Mouse (Mus musculus) mouse trophoblast stem cell (cell line): ENCODE results near the gene Csnk1e.

ENCODE experiments used
- in situ Hi-C, 2 experiments: fragments of 300-500 bp; cut with MseI, MboI; formaldehyde crosslinking; loops; 2 replicates in 1 of 2; 3 replicates in 1 of 2; pipeline ENCODE4 v1.15.1; 2025

Csnk1e gene

DNA sequence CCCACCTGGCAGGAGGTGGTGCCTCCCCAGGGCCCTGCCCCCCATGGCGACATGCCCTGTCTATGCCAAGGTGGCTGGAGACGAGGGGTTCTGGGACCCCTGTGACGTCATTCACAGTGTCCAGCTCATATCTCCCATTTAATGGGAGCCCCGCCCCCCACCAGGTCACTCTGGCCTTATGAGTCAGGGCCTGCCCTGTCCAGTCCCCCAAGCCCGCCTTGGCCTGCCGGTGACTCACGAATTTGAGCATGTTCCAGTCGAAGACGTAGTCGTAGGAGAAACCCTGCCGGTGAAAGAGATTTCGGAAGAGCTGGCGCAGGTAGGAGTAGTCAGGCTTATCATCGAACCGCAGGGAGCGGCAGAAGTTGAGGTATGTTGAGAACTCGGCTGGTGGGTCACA is 30.8 kb downstream of the Csnk1e start:
- in situ Hi-C loops = no loop called here

DNA sequence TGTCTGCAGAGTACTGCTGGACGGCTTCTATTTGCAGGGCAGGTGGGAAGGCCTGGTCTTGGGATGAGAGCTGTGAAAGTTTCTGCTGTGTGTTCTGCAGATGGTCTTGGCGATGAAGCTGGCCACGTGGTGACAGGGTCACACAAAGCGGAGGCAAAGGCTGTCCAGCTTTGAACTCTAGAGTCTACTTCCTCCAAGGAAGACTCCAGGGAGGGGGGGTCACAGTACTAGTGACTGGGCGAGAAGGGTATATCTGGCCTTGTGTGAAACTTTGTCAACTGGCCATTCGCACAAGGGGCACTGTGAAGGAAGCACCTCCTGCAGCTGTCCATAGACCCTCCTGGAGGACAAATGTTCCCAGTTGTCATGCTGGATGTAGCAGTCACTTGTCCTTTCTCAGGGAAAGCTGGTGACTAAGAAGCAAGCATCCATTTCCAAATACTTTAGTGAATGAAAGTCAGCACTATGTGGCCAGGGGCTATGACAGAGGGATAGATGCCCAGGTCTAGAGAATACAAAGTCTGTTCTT is 32.6 kb downstream of the Csnk1e start:
- in situ Hi-C loops = no loop called here

DNA sequence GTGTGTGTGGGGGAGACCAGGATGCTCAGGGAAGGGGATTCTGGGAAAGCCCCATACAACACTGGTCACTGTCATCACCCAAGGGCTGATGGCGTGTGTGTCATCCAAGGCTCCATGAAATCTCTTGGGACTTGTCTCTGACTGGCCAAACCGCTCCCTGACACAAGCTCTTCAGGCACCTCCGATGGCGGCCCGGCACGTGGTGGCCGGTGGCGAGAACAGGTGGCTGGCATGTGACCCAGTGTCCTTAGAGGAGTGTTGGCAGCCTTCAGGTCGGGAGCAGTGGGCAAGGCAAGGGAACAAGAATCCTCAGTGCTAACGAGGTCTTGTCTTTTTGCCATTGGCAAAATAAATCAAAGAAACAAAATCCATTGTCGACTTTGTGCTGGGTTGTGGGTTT is 36.7 kb downstream of the Csnk1e start:
- in situ Hi-C loops = loop anchor here in 1 of 2 experiments (10.0 kb wide), 1 partner anchor 236 kb away; the partner anchor contains the start of genes Cby1 and Fam227a

DNA sequence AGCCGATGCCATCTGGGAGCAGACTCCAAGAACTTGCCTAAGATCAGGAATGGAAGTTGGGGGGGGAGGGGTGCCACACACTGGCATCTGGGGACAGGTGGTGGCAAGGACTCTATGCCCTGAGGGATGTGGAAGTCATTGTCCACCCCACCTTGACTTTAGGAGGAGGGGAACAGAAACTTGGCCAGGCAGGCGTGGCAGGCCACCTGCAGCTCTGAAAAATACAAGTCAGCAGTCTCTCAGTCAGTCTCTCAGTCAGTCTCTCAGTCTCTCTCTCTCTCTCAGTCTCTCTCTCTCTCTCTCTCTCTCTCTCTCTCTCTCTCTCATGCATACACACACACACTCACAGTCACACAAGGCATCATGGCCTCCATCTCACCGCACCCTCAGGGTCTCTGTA is 37.1 kb downstream of the Csnk1e start:
- in situ Hi-C loops = loop anchor here in 1 of 2 experiments (10.0 kb wide), 1 partner anchor 237 kb away; the partner anchor contains the start of genes Cby1 and Fam227a

DNA sequence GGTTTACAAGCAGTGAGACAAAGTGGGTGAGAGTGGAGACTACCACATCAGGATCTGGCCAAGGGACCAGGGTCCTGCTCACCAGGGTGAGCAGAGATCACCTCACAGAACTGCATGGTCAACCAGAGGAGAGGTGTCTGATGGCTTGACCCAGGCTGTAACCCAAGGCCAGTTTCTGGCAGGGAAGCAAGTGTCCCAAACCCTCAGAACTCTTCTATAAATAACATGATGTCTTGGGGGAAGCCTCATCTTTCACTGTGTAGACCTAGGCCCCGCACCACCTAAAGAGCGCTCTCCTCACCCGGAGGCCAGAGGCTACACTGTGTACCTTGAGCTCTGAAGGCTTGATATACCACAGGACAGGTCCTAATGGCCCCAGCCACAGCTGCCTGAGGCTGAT is 38.0 kb downstream of the Csnk1e start:
- in situ Hi-C loops = loop anchor here in 1 of 2 experiments (10.0 kb wide), 1 partner anchor 237 kb away; the partner anchor contains the start of genes Cby1 and Fam227a

DNA sequence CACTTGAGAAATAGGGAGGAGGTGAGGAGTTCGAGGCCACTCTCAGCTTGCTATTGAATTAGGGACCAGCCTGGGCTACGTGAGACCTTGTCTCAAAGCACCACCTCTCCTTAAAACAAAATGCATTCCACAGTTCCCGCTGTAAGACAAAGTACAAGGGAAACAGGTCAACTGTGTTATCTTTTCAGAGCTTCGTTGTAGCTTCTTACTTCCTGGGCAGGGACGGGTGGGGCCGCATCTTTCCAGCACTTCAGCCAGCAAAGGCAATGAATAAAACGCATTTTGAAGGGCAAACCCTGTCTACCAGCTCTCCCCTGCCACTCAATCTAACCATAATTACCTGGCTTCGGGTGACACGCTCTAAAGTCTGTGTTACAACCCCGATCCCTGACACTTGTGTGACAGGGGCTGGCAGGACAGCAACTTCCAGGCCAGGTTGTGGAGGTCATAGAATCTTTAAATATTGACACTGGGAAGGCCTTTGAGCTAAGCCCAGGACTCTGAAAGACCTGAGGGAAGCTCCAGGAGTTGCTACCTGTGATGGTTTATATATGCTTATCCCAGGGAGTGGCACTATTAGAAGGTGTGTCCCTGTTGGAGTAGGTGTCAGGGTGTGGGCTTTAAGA is 38.8 kb downstream of the Csnk1e start:
- in situ Hi-C loops = loop anchor here in 1 of 2 experiments (10.0 kb wide), 1 partner anchor 238 kb away; the partner anchor contains the start of genes Cby1 and Fam227a

DNA sequence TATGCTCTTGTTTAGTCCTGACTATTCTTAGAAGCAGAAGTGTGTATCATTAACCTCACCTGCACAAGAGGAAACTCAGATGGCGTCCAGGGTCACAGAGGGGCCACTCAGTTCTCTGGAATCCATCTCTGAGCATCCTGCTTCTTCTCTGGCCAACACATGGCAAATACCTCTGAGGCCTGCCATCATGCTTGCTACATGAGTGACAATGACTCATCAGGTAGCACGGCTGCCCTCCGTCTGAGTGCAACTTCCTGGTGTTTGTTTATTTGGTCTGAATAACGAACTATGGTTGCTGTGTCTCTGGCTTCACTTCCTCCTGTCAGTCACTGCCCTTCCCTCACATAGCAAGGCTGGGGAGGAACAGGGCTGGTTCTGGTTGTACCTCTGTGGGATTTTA is 40.9 kb downstream of the Csnk1e start:
- in situ Hi-C loops = loop anchor here (5.0 to 10.0 kb wide), 2 partner anchors 53 to 240 kb away; partner anchors contain the start of genes Cby1 (in 1 of the 2) and Fam227a (in 1 of the 2)

DNA sequence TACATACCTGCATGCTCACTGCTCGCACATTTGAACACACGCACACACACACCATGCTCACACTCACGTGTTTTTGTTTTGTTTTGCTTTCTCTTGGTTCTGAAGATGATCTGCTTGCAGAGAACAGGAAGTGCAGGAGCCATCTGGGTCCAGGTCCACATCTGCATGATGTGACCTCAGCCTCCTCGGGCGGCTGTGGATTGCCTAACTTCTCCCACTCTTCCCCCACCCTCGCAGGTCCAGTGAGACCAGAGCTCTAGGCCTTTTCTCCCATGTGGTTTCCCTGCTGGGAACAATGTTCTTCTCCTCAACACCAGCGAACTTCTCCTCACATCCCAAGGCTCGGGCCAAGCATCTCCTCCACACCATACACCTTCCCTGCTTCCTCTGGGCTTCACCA is 41.6 kb downstream of the Csnk1e start:
- in situ Hi-C loops = loop anchor here (5.0 to 10.0 kb wide), 2 partner anchors 53 to 241 kb away; partner anchors contain the start of genes Cby1 (in 1 of the 2) and Fam227a (in 1 of the 2)

DNA sequence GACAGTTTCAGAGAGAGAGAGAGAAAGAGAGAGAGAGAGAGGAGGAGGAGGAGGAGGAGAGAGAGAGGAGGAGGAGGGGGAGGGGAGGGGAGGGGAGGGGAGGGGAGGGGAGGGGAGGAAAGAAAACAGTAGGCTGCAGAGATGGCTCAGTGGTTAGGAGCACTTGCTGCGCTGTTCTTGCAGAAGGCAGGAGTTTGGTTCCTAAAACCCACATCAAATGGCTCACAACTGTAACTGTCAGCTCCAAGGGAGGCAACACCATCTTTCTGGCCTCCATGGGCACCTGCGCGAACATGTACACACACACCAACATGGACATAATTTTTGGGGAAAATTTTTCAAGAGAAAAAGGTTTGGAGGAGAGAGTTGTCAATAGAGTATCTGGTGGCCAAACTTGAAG is 42.2 kb downstream of the Csnk1e start:
- in situ Hi-C loops = loop anchor here (5.0 to 10.0 kb wide), 2 partner anchors 54 to 242 kb away; partner anchors contain the start of genes Cby1 (in 1 of the 2) and Fam227a (in 1 of the 2)

DNA sequence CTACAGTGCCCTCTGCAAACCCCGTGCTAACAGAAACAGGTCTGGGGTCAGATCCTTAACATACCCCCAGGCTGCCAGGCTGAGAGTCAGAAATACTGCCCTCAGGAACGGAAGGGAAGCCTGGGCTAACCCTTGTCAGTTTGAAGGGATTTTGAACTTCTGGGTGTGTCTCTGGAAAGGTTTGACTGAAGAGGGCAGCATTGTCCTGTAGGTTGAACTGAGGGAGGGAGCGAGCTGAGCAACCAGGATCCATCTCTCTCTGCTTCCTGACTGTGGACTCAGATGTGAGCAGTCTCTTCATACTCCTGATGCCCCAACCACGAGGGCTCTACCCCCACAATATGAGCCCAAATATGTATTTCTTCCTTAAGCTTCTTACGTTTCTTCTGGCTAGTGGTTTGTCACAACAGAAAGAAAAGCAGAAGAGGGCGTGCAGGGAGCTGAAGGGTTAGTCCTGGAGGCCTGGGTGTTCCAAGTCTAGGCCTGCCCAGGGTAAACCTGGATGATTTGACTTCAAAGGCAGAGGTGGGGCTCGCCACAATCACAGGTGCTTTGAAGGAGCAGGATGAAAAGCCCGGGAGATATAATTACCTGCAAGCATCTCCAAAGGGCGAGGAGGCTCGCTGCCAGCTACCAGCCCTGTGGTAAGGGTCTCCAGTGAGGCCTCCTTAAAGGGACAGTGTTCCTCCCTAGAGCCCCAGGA is 43.9 kb downstream of the Csnk1e start:
- in situ Hi-C loops = loop anchor here (5.0 to 10.0 kb wide), 2 partner anchors 56 to 243 kb away; partner anchors contain the start of genes Cby1 (in 1 of the 2) and Fam227a (in 1 of the 2)

DNA sequence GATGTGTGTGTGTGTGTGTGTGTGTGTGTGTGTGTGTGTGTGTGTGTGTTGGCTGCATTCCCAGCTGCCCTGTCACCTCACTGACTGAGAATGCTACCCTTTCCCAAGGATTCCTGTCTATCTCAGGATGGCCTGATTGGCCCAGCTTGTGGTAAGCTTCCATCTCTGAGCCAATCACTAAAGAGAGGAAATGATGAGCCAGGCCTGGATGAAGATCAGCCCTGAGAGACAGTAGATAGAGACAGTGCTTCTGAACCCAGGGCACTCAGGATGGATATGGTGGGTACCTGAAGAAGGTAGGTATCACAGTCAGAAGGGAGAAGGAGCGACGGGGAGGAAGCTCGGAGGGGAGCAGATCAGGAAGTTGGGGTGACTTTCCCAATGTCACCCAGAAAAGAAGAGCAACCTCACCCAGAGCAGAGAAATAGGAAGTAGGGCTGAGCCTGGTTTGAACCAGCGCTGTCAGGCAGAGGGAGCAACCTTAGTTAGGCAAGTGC is 46.2 kb downstream of the Csnk1e start:
- in situ Hi-C loops = no loop called here

DNA sequence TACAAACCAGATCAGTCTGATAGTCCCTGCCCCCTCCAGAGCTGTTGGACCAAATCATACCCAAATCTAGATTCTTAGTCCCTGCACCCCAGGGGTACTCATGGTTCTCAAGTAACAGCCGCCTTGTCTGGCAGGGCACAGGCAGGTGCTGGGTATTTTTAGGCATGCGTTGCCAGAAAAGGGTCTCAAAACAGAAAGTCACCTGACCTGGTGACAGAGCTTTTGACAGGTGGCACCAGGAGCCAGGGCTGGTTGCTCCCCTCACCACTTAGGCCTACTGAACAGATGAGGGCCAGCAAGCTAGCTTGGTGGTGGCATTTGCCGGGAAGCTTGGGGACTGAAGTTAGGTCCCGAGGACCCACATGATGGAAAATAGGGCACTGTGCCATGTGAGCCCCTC is 48.8 kb downstream of the Csnk1e start:
- in situ Hi-C loops = no loop called here

DNA sequence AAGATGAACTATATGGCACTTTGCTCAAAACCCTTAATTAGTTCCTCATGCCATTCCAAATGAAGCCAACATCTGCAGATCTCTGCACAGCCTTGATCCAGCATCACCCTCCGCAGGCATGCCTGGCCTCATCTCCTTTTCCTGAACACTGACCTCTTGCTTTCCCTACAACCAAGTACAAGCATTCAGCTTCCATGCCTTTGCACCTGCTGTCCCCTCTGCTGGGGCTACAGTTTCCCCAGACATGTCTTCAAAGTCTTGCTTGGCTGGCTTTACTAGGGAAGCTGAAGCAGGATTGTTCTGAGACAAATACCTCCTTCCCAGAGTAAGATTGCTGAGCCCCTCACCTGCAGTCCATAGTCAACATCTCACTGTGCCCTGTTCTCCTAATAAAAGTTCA is 51.1 kb downstream of the Csnk1e start:
- in situ Hi-C loops = no loop called here

DNA sequence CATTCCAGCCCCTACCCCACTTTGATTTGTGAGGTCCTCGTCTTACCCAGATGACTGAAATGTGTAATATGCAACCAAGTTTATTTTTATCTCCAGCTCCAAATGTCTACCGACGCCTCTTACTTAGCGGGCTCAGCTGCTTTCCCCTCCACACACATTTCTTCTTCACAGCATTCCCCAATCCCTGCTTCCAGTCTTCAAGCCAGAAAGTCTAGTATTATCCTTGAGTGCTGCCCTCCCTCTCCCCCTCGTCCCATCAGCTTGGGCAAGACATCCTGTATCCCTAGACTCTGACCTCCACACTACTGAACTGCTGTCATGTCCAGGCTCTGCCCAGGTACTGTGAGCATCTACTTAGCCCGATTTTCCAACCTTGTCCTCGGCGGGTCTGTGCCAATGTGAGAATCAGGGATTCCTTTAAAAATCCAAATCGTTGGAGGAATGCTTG is 51.6 kb downstream of the Csnk1e start:
- in situ Hi-C loops = no loop called here

DNA sequence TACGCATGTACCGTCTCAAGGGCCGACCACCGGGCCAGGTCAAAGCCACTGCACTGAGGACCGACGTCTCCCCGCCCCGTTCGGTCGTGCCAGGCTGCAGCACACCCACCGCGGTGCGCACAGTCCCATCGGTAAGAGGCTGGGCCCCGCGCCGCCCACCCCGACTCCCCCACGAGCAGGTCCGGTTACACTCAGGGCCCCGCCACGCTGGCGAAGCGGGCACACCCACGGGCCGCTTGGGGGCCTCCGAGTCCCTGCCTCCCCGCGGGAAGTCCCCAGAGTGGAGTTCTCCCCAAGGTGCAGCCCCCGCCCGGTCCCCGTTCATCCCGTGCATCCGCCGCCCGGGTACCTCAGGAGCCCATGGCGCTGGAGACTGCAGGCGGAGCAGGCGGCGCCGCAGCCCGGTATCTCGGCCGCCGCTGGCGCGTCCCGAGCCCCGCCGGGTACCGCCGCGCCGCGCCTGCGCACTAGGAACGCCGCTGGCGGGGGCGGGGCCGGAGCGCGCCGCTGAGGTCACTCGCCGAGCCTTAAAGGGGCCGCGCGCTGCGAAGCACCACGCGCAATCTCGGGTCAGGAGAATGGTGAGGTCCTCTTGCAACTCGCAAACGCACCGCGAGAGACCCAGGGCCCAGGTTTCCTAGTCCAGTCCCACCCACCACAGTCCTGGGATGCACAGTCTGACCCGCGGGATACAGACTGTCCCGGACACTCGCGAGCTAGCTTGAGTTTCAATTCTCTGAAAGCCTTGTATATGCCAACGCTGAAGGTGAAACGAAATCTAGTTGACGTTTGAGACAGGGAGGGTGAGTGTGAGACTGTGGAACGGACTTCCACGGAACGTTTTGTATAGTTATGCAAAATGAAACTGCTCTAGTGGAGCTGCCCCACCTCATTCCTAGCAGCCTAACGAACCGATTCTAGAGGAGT is 52.3 kb downstream of the Csnk1e start, which contains the start of gene Tmem184b:
TSS of gene Tmem184b (minus strand) at position 734 of the 927 bp plus-strand sequence.
- in situ Hi-C loops = no loop called here

DNA sequence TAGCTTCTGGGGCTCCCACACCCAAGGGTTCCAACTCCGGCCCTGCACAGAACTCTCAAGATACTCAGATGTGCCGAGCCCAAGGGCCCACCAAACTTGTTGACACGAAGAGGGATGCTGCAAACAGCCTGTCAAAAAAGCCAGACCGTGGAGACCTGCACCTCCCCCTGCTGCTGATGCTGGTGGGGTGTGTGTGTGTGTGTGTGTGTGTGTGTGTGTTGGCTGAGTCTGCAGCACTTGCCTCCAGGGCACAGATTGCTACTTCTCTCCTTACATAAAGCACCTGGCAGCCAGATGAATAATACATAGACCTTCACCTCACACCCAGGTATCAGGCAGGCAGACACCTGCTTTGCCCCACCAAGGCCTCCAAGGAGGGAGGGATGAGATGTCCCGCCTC is 53.2 kb downstream of the Csnk1e start:
- in situ Hi-C loops = no loop called here

DNA sequence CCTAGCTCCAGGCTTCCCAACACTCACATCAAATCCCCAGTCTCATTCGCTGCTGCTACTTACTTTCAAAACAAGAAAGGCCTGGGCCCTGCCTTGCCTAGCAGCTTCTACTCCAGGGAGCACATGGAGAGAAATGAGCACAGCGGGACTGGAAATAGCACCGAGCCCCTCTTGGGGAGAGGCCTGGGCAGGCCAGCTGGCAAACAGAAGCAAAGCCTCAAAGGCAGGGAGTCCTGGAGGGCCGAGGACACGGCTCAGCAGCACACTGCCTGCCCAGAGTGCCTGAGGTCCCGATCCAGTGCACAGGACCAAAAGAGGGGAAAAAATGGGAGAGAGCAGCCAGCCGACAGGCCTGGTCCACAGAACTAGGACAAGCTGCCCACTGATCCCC is 54.4 kb downstream of the Csnk1e start:
- in situ Hi-C loops = no loop called here

DNA sequence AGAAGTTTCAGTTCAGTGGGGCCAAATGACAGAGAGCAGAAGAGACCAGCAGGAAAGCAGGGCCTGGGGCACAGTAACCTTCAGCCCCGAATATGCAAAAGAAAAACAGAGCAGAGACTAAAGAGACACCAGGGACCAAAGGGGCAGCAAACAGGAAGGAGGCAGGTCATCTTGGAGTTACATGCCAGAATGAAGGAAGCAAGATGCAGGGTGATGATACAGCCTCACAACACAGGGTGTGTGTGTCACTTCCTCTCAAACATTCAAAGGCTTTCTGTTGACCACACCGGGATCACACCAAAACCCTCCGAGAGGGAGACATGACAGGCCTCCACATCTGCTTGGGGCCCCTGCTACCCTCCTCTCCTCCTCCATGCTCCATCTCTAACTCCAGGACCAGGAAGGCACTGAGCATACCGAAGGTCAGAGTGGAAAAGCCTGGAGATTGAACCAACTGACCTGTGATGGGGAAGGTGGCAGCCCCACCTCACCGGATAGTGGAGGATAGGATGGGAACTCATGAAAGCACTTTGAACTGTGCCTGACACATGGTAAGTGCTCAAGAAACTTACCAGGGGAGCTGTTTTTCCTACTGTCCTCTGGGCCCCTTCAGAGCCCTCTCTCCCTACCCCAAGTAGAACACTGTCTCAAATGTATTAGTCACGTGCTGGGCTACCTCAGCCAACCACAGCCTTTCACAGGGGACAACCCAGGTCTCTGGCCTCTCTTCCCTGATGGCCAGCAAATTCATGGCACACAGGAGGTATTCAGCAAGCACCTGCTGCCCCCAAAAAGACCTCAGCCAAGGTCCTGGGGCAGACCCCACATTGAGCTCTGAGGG is 55.0 kb downstream of the Csnk1e start:
- in situ Hi-C loops = no loop called here

DNA sequence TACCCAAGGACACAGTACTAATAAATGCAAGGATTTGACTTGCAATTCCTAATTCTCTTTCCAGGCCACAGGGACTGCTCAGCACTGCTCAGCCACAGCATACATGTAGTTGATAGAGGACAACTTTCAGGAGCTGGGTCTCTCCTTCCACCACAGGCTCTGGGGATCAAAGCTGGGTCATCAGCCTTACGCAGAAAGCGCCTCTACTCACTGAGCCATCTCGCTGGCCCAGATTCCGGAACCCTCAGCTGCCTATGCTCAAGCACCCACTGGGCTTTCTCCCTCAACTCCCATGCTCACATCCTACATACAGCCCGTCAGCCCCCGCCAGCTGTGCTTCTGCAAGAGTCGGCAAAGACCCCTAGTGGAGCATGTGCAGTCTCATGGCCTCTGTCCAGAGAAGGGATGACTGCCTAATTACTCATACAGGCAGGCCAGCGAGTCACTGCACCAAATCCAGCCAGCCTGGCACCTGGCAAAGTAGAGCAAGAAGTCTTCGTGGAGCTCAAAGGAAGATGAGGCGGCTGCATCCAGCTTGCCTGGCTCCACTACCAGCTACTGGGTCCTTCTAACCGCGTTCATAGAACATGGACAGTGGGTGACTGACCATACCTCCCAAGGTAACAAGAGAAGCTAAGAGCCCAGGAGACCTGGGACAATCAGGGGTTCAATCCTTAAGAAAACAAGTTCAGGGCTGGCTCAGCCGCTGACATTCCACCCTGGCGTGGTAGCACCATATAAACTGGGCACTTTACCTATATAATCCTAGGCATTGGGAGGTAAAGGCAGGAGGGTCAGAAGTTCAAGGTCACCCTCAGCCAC is 55.9 kb downstream of the Csnk1e start:
- in situ Hi-C loops = no loop called here
